Mouse (Mus musculus) small intestine, adult 2 months (tissue): ENCODE measurements around the gene Odc1.

Source experiments
- CTCF ChIP-seq: fragments of 200-500 bp; IDR thresholded peaks from 2 replicates; pipeline ENCODE4 v1.5.1; 2012; ENCODE audit warnings: low read depth, mild to moderate bottlenecking, control low read depth, inconsistent platforms, low read length, moderate library complexity, mixed read lengths; ENCODE audit not compliant: insufficient replicate concordance, insufficient read length; ENCODE audit errors: extremely low read depth
- POLR2A ChIP-seq: fragments of 200-500 bp; IDR thresholded peaks from 2 replicates; pipeline ENCODE4 v1.6.1; 2012; ENCODE audit warnings: low read depth, mild to moderate bottlenecking, control low read depth, inconsistent platforms, low read length, moderate library complexity

DNA sequence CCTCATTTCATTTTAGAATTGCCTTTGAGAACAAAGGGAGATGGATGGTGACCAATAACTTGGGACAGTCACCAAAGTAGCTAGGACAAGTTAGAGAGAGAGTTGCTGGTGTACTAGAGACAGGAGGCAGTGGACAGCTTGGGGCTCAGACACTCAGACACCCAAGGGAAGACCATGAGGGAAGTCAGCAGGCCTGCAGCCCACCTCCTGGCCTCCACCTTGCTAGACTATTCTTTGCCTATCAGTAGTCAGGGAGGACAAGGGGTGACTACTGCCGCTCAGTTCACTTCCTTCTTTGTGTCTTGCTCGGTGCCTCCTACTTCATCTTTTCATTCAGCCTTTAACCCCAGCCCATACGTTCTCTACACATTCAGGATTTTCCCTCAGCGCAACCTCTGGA lies 50.1 kb downstream of the Odc1 start:
- no peak for TF ChIP-seq POLR2A
- TF ChIP-seq CTCF, result no peak
